Mouse (Mus musculus) retina, postnatal 7 days (tissue): Measurements from ENCODE around the gene Gm8024.
"Not testable (repeated sequence)": the region's sequence is repeated elsewhere in the genome, so short reads cannot be mapped to it uniquely, and the experiment has no call there.

ENCODE experiments used
- DNase-seq: peaks from one replicate; pipeline ENCODE4 v3.0.0-alpha.2; 2012; ENCODE audit warnings: low read depth, low spot score

Gene Gm8024

GRCm38 (mm10) chr14:42524182-42524581 lies at the start of gene Gm8024:
Gene Gm8024, minus strand, starts transcription at chr14:42524282.
- DNase-seq: not testable (repeated sequence)

GRCm38 (mm10) chr14:42543170-42543701 lies 19.2 kb upstream of the Gm8024 start:
- not testable (repeated sequence) for DNase-seq

- DNase-seq: not testable (repeated sequence)
Measured at GRCm38 (mm10) chr14:42542316-42543169, 18.5 kb upstream of the Gm8024 start.

- not testable (repeated sequence) for DNase-seq
Measured at GRCm38 (mm10) chr14:42502249-42502648, 21.8 kb downstream of the Gm8024 start, which contains the start of gene Gm8020. Gene Gm8020, minus strand, starts transcription at chr14:42502349.
